Mouse (Mus musculus) olfactory bulb, adult 2 months (tissue): ENCODE measurements around the gene Cngb1.

Source experiments
- CTCF ChIP-seq: fragments of 200-500 bp; IDR thresholded peaks from 2 replicates; pipeline ENCODE4 v1.5.1; 2012; ENCODE audit warnings: low read depth, mild to moderate bottlenecking, low read length, moderate library complexity; ENCODE audit not compliant: insufficient read depth
- POLR2A ChIP-seq: fragments of 200-500 bp; IDR thresholded peaks from 2 replicates; pipeline ENCODE4 v1.6.1; 2012; ENCODE audit warnings: mild to moderate bottlenecking, low read depth, low read length, moderate library complexity; ENCODE audit not compliant: insufficient read depth

- TF ChIP-seq CTCF (no peak), POLR2A (peak; percentile 66)
Measured at GRCm38 (mm10) chr8:95331720-95332436, 25.5 kb upstream of the Cngb1 start, which contains the start of the genes Zfp319 and Usb1.
